Mouse (Mus musculus) heart, postnatal 10 days (tissue): ENCODE results near the gene Gm20873. TPM values are rescaled to one million over a fixed set of nuclear protein-coding genes. Genes with fewer than 3 reads are reported as not detected.
"Not testable (repeated sequence)": the region's sequence is repeated elsewhere in the genome, so short reads cannot be mapped to it uniquely, and the experiment has no call there.

Experiments
- DNase-seq, 2 experiments: peaks; one replicate each; pipeline ENCODE4 v3.0.0; 2021
- intact Hi-C: fragments of 180-260 bp; cut with DNase I; formaldehyde crosslinking; loops from one replicate; pipeline ENCODE4 v1.15.1; 2025
- total RNA-seq, 2 experiments: library from RNA; stranded (reverse); gene quantifications; 2 replicates each; pipeline ENCODE4 v1.2.3; 2021

Gm20873 gene
- not detected for total RNA-seq

- intact Hi-C loops, DNase-seq: not testable (repeated sequence)
Observed at GRCm38 (mm10) chrY:6266798-6267197, at the start of gene Gm20873. Gene Gm20873, plus strand, starts transcription at chrY:6267098.

- DNase-seq, intact Hi-C loops: not testable (repeated sequence)
Observed at GRCm38 (mm10) chrY:6237895-6238294, 29.0 kb upstream of the Gm20873 start, which contains the start of gene Gm21746. Gene Gm21746, minus strand, starts transcription at chrY:6237995.

Other genes with a start within 250 kb of the Gm20873 start
- not detected for gene Gm21746, start 29.1 kb upstream of the Gm20873 start, total RNA-seq